Mouse (Mus musculus) stomach, postnatal 0 days (tissue): ENCODE measurements at regions not wholly inside any gene's neighbourhood (a gene's known extent, or its start where the extent isn't known, plus 50 kb on each side); places are given as distances from the start of the nearest gene placed in this dataset.

Experiments
- ATAC-seq: fragments of 200-750 bp; cut with Nextera tagmentation; 2 replicates; pipeline ENCODE4 v1.8.0; 2017; ENCODE audit not compliant: low FRiP score, low TSS enrichment
- DNase-seq: peaks from one replicate; pipeline ENCODE4 v3.0.0-alpha.2; 2016; ENCODE audit warnings: low spot score
- H3K27ac ChIP-seq: fragments of 300-500 bp; sonication (generic); replicated peaks from 2 replicates; pipeline ENCODE4 v1.5.1; 2014; ENCODE audit warnings: mild to moderate bottlenecking, control low read depth
- H3K27me3 ChIP-seq: fragments of 300-500 bp; sonication (generic); 2 replicates; pipeline ENCODE4 v1.6.1; 2014; ENCODE audit warnings: low read length; ENCODE audit not compliant: control insufficient read depth, insufficient read depth
- H3K36me3 ChIP-seq: fragments of 300-500 bp; sonication (generic); 2 replicates; pipeline ENCODE4 v1.6.1; 2014; ENCODE audit warnings: low read length, mixed read lengths; ENCODE audit not compliant: control insufficient read depth, insufficient read depth
- H3K4me1 ChIP-seq: fragments of 300-500 bp; sonication (generic); replicated peaks from 2 replicates; pipeline ENCODE4 v1.6.1; 2014; ENCODE audit warnings: antibody characterized with exemption; ENCODE audit not compliant: control insufficient read depth, insufficient read depth
- H3K4me2 ChIP-seq: fragments of 300-500 bp; sonication (generic); replicated peaks from 2 replicates; pipeline ENCODE4 v1.6.1; 2014; ENCODE audit warnings: low read depth, mild to moderate bottlenecking, control low read depth, moderate library complexity
- H3K4me3 ChIP-seq: fragments of 300-500 bp; sonication (generic); 2 replicates; pipeline ENCODE4 v1.5.1; 2014; ENCODE audit warnings: low read depth, low read length, control low read depth
- H3K9ac ChIP-seq: fragments of 300-500 bp; sonication (generic); 2 replicates; pipeline ENCODE4 v1.6.1; 2014; ENCODE audit warnings: mild to moderate bottlenecking, low read length, control low read depth, mixed read lengths
- H3K9me3 ChIP-seq: fragments of 300-500 bp; sonication (generic); 2 replicates; pipeline ENCODE4 v1.6.1; 2016; ENCODE audit warnings: low read length; ENCODE audit not compliant: control insufficient read depth
- CTCF ChIP-seq: IDR thresholded peaks from 2 replicates; pipeline ENCODE4 v1.5.1; 2016; ENCODE audit warnings: antibody characterized with exemption, low read depth, mild to moderate bottlenecking, moderate library complexity
- EP300 ChIP-seq: optimal IDR thresholded peaks from 2 replicates; pipeline ENCODE3; 2016; ENCODE audit warnings: antibody characterized with exemption
- WGBS: fragments of 180-500 bp; shearing (Covaris S2); extraction: QIAGEN DNeasy Blood & Tissue Kit; methylation state at CpG from one replicate; pipeline ENCODE4 v1.1.7; 2014; 5-methylcytosine and 5-hydroxymethylcytosine counted together

DNA sequence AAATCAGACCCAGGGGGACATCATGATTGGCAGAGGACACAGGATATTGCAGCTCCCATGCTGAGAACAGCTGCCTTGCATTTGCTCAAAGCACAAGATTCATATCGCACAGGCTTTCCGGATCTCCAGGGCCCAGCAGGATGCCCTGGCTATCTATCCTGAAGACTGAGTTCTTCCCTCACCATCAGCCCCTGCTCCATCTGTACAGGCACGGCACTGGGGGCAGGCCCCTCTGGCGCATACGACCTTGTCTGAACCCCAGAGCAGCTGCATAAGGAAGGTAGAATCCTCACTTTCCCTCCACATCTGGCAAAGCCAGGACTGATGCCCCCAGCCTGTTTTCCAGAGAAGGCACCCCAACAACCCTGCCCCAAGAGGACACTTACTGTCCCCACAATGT, 266.8 kb downstream of the Tns1 start:
- H3K36me3 ChIP-seq: no peaks in the 10 kb centered on the region

GRCm38 (mm10) chr1:73856811-73857210, 267.4 kb downstream of the Tns1 start:
- 90% methylated on average over 7 of the region's 7 CpGs for WGBS
- H3K4me2 ChIP-seq: no peak overlapping the region
- no peaks in the 10 kb centered on the region for H3K4me1 ChIP-seq
- DNase-seq (no peak), ATAC-seq (no peak)
- H3K9ac ChIP-seq: no peak overlapping the region
- no peak overlapping the region for H3K27ac ChIP-seq
- no peaks in the 10 kb centered on the region for H3K9me3 ChIP-seq
- no peak overlapping the region for H3K4me3 ChIP-seq
- TF ChIP-seq CTCF (no peak), EP300 (no peak)
- H3K36me3 ChIP-seq: no peaks in the 10 kb centered on the region
- no peaks in the 10 kb centered on the region for H3K27me3 ChIP-seq

More for the DNA sequence above, 266.8 kb downstream of the Tns1 start:
- 79% methylated on average over 5 of the region's 5 CpGs for WGBS
- no peak overlapping the region for H3K9ac ChIP-seq
- no peaks in the 10 kb centered on the region for H3K9me3 ChIP-seq
- DNase-seq (no peak), ATAC-seq (no peak)
- no peak overlapping the region for H3K4me2 ChIP-seq
- no peak overlapping the region for H3K4me3 ChIP-seq
- TF ChIP-seq CTCF (no peak), EP300 (no peak)
- H3K4me1 ChIP-seq: no peaks in the 10 kb centered on the region
- H3K27ac ChIP-seq: no peak overlapping the region
- H3K27me3 ChIP-seq: no peaks in the 10 kb centered on the region

- no peaks in the 10 kb centered on the region for H3K9me3 ChIP-seq
- H3K4me1 ChIP-seq: no peaks in the 10 kb centered on the region
- H3K9ac ChIP-seq: no peak overlapping the region
- TF ChIP-seq CTCF: no peak
- TF ChIP-seq EP300: no peak
- no peak overlapping the region for H3K27ac ChIP-seq
- H3K4me3 ChIP-seq: no peak overlapping the region
- no peak overlapping the region for H3K4me2 ChIP-seq
- DNase-seq (no peak), ATAC-seq (no peak)
- no peaks in the 10 kb centered on the region for H3K27me3 ChIP-seq
- WGBS: 80% methylated on average over 4 of the region's 4 CpGs
- H3K36me3 ChIP-seq: no peaks in the 10 kb centered on the region
These were observed 268.9 kb downstream of the Tns1 start for GRCm38 (mm10) chr1:73855306-73855705.

GRCm38 (mm10) chr1:73853851-73854250, 270.4 kb downstream of the Tns1 start:
- Histone ChIP-seq H3K36me3 (no peaks in the 10 kb centered on the region), H3K4me2 (no peak overlapping the region), H3K4me1 (no peaks in the 10 kb centered on the region), H3K27me3 (no peaks in the 10 kb centered on the region), H3K9me3 (no peaks in the 10 kb centered on the region), H3K9ac (no peak overlapping the region), H3K4me3 (no peak overlapping the region), H3K27ac (no peak overlapping the region)
- ATAC-seq (no peak), DNase-seq (no peak)
- TF ChIP-seq EP300 (no peak), CTCF (no peak)
- 88% methylated on average over 11 of the region's 11 CpGs for WGBS

- Histone ChIP-seq H3K27me3 (no peaks in the 10 kb centered on the region), H3K4me1 (no peaks in the 10 kb centered on the region), H3K4me3 (no peak overlapping the region), H3K27ac (no peak overlapping the region), H3K9ac (no peak overlapping the region), H3K9me3 (no peaks in the 10 kb centered on the region), H3K36me3 (no peaks in the 10 kb centered on the region), H3K4me2 (no peak overlapping the region)
- TF ChIP-seq EP300: no peak
- no peak for TF ChIP-seq CTCF
- DNase-seq (peak; percentile 43), ATAC-seq (no peak)
- WGBS: 81% methylated on average over 11 of the region's 11 CpGs
These were observed 273.9 kb downstream of the Tns1 start for GRCm38 (mm10) chr1:73850173-73851014.

DNA sequence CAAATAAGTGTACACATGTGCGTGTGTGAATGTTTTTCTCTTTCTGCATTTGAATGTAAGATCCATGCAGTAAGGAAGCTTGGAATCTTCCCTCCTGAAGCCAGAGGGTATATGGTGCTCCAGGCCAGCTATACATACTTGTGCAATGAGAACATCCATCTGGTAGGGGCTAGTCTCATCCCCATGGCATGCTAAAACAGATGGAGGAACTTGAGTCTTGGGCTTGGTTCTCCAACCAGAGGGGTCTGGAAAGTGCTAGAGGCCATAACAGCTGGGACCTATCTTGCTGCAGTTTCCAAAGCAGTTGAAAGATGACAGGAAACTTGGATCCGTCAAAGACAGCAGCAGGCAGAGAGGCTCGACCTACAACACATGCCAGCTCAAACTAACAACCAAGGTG, 275.9 kb downstream of the Tns1 start:
- DNase-seq: no peak
- no peak overlapping the region for H3K4me2 ChIP-seq
- H3K9me3 ChIP-seq: no peaks in the 10 kb centered on the region
- WGBS: 42% methylated on average over 3 of the region's 3 CpGs
- no peaks in the 10 kb centered on the region for H3K36me3 ChIP-seq
- no peak overlapping the region for H3K27ac ChIP-seq
- no peaks in the 10 kb centered on the region for H3K4me1 ChIP-seq
- H3K4me3 ChIP-seq: no peak overlapping the region
- TF ChIP-seq CTCF (no peak), EP300 (no peak)
- H3K9ac ChIP-seq: no peak overlapping the region
- no peak for ATAC-seq
- no peaks in the 10 kb centered on the region for H3K27me3 ChIP-seq
